Mouse (Mus musculus) C2C12 (cell line): ENCODE data around the gene Nupr1l. TPM values are rescaled to one million over a fixed set of nuclear protein-coding genes. Genes with fewer than 3 reads are reported as not detected.

Experiments
- H3K27me3 ChIP-seq: one replicate; pipeline ENCODE4 v1.6.1; 2011; ENCODE audit not compliant: control insufficient read depth, insufficient read depth, insufficient read length
- H3K36me3 ChIP-seq: one replicate; pipeline ENCODE4 v1.6.1; 2011; ENCODE audit not compliant: control insufficient read depth, insufficient read depth
- H3K4me3 ChIP-seq: one replicate; pipeline ENCODE4 v1.5.1; 2011; ENCODE audit warnings: mild to moderate bottlenecking, control low read depth; ENCODE audit not compliant: poor library complexity, insufficient read depth, severe bottlenecking
- H3K79me2 ChIP-seq: one replicate; pipeline ENCODE4 v1.6.1; 2011; ENCODE audit not compliant: control insufficient read depth, insufficient read depth
- H3K79me3 ChIP-seq: one replicate; pipeline ENCODE4 v1.6.1; 2011; ENCODE audit warnings: low read depth, control low read depth
- H3ac ChIP-seq: one replicate; pipeline ENCODE3; 2011; ENCODE audit warnings: low read depth; ENCODE audit not compliant: control insufficient read depth, insufficient read length
- CEBPB ChIP-seq: IDR thresholded peaks from one replicate; pipeline ENCODE4 v1.6.1; 2011; ENCODE audit warnings: low read depth, mild to moderate bottlenecking, control low read depth, moderate library complexity
- CTCF ChIP-seq: IDR thresholded peaks from one replicate; pipeline ENCODE4 v1.5.1; 2011; ENCODE audit not compliant: control insufficient read depth, insufficient read depth, insufficient read length
- FOSL1 ChIP-seq: IDR thresholded peaks from one replicate; pipeline ENCODE4 v1.8.0; 2011; ENCODE audit warnings: mild to moderate bottlenecking, low read length; ENCODE audit not compliant: poor library complexity, insufficient read depth, severe bottlenecking
- MAX ChIP-seq: IDR thresholded peaks from one replicate; pipeline ENCODE4 v1.6.1; 2011; ENCODE audit warnings: mild to moderate bottlenecking, control low read depth
- MYOD1 ChIP-seq: IDR thresholded peaks from one replicate; pipeline ENCODE4 v1.6.1; 2011; ENCODE audit warnings: low read depth; ENCODE audit not compliant: control insufficient read depth, insufficient read length
- MYOG ChIP-seq: IDR thresholded peaks from one replicate; pipeline ENCODE4 v1.6.1; 2011; ENCODE audit not compliant: control insufficient read depth, insufficient read length; ENCODE audit errors: extremely low read depth
- USF1 ChIP-seq: IDR thresholded peaks from one replicate; pipeline ENCODE4 v1.6.1; 2011; ENCODE audit warnings: low read depth, mild to moderate bottlenecking, control low read depth, moderate library complexity
- polyA plus RNA-seq: library from polyadenylated mRNA; unstranded; fragments of >200 nt; fragmentation: generic; extraction: Trizol; gene quantifications from one replicate; pipeline ENCODE4 v1.2.1, GENCODE M21; 2012; ENCODE audit warnings: missing spikeins

Gene Nupr1l
- polyA plus RNA-seq, 1 experiment, result 0.28 TPM

DNA sequence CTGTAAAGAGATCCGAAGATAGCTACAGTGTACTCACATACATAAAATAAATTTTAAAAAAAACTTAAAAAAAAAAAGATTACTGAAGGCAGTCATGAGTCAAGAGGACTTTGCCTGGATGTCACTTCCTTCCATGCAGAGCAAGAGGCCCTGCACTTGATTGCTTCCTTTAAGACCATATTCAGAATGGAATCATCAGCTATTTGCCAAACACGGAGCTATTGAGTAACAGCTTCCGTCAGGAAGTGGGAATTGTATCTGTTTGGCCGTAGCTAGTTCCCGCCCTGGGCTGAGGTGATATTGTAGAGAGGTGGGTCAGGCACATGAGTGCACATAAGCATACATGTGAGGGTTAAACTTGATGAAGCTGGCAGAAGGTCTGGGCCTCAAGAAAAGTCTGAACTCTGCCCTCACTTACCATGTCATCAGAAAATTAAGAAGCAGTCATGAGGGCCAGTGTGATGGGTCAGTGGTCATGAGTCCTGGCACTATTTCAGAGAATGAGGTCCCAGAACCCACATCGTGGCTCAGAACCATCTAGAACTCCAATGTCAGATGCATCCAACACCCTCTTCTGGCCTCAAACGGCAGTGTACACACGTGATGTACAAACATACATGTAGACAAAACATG, 16.6 kb downstream of the Nupr1l start:
- no peak for TF ChIP-seq MYOD1
- no peak for TF ChIP-seq CEBPB
- TF ChIP-seq MAX, result no peak
- no peak for TF ChIP-seq FOSL1
- TF ChIP-seq MYOG, result no peak
- no peak for TF ChIP-seq CTCF
- no peak for TF ChIP-seq USF1
- H3ac ChIP-seq, result no peak overlapping the region
- no peaks in the 10 kb centered on the region for H3K27me3 ChIP-seq
- H3K79me3 ChIP-seq, result no peaks in the 10 kb centered on the region
- no peaks in the 10 kb centered on the region for H3K36me3 ChIP-seq
- H3K79me2 ChIP-seq, result no peaks in the 10 kb centered on the region
- no peak overlapping the region for H3K4me3 ChIP-seq

DNA sequence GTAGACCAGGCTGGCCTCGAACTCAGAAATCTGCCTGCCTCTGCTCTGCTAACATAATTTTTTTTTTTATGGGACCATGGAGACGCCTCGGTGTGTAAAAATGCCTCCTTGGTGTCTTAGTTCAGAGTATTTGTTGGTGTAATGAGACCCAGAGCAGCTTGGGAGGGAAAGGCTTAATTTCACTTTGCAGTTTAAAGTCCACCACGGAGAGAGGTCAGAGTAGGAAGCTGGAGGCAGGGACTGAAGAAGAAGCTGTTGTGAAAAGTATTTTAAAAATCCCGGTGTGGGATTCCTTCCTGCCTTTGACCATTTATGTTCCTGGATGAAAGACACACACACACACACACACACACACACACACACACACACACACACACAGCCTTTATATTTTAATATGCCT, 17.6 kb downstream of the Nupr1l start:
- Histone ChIP-seq H3K79me2 (no peaks in the 10 kb centered on the region), H3K27me3 (no peaks in the 10 kb centered on the region), H3K79me3 (no peaks in the 10 kb centered on the region), H3K36me3 (no peaks in the 10 kb centered on the region), H3K4me3 (no peak overlapping the region), H3ac (no peak overlapping the region)
- TF ChIP-seq CTCF (no peak), MYOG (no peak), MAX (no peak), CEBPB (no peak), MYOD1 (no peak), USF1 (no peak), FOSL1 (no peak)

DNA sequence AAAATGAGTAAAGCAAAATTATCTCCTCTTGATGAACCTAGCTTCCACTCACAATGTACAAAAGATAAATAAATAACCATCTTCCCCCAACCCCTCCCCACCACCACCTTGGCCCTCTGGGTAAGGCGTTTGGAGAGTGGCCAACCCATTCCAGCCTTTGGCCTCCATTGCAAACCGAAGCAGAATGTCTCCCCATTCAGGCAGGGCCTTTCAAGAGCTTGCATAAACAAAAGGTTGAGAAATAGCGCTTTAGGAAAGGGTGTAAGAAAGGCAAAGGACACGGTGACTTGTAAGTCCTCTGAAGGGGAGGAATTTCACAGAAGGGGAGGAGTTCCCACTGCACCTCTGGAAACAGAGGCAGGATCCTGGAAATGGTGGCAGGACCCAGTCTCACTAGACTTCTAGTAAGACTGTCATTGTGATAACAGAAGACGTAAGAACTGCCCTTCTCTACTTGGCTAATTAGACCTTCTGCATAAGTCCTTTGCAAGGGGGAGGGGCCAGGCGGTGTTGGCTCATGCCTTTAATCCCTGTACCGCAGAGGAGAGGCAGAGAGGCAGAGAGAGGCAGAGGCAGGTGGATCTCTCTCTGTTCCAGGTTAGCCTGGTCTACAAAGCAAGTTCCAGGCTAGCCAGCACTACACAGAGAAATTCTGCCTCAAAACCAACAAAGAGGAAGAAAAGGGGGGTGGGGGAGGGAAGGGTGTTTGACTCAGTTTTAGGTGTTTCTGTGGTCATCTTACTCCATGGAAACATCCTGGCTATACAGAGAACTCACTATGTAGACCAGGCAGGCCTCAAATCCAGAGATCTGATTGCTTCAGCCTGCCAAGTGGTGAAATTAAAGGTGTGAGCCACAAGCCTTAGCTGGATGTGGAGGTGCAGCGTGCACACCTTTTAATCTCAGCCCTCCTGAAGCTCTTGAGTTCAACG, 21.9 kb downstream of the Nupr1l start:
- Histone ChIP-seq H3K79me2 (no peaks in the 10 kb centered on the region), H3K27me3 (no peaks in the 10 kb centered on the region), H3ac (no peak overlapping the region), H3K36me3 (no peaks in the 10 kb centered on the region), H3K79me3 (no peaks in the 10 kb centered on the region), H3K4me3 (no peak overlapping the region)
- TF ChIP-seq USF1 (no peak), MYOG (no peak), CTCF (no peak), MAX (no peak), FOSL1 (no peak), CEBPB (no peak), MYOD1 (no peak)

DNA sequence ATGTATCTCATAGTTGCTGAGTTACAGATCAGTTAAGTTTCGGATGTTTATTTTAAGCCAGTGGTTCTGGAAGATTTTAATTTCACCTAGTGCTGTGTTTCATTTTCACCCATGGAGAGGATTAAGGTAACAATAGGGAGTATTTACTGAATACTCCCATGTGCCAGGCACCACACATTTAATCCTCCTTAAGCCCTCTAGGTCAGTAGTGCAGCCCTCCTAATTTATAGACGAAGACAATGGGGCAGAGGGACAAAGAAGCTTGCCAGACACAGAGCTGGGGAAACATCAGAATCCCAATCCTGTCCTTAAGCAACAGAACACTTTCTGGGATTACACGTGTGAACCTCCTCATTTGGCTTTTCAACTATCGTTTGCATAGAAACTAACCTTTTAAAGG, 28.6 kb downstream of the Nupr1l start:
- H3K27me3 ChIP-seq, result no peaks in the 10 kb centered on the region
- no peaks in the 10 kb centered on the region for H3K36me3 ChIP-seq
- no peaks in the 10 kb centered on the region for H3K79me3 ChIP-seq
- H3K79me2 ChIP-seq, result no peaks in the 10 kb centered on the region
- no peak overlapping the region for H3K4me3 ChIP-seq
- H3ac ChIP-seq, result no peak overlapping the region
- TF ChIP-seq MAX, result no peak
- TF ChIP-seq MYOD1, result no peak
- TF ChIP-seq FOSL1, result no peak
- no peak for TF ChIP-seq CTCF
- TF ChIP-seq CEBPB, result no peak
- no peak for TF ChIP-seq MYOG

DNA sequence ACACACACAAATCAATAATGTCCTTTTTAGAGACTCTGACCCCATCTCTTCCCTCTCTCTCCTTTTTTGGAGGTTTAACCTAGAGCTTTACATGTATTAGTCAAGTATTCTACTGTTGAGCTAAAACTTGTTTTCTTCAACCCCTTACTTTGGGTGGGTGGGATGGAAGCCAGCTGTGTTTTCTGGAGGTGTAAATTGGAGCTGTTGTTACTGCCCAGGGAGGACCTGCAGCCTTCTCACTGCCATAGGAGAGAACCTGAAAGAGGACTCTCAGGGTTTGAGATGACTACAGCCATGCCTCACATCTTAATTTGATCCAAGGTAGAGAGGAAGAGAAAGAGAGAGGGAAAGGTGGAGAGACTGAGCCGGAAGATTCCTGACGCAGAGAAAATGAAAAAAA, 31.9 kb downstream of the Nupr1l start:
- peaks cover 30% of the 10 kb centered on the region for H3K79me2 ChIP-seq
- peaks cover 4% of the 10 kb centered on the region for H3K36me3 ChIP-seq
- TF ChIP-seq CEBPB (no peak), MAX (no peak), FOSL1 (no peak), CTCF (no peak), USF1 (no peak), MYOD1 (no peak), MYOG (no peak)
- peaks cover 17% of the 10 kb centered on the region for H3K79me3 ChIP-seq
- no peaks in the 10 kb centered on the region for H3K27me3 ChIP-seq
- no peak overlapping the region for H3K4me3 ChIP-seq
- H3ac ChIP-seq, result no peak overlapping the region
